Mouse (Mus musculus) E14TG2a.4 (cell line): ENCODE measurements at regions not wholly inside any gene's neighbourhood (a gene's known extent, or its start where the extent isn't known, plus 50 kb on each side); places are given as distances from the start of the nearest gene placed in this dataset.

Experiments used
- CTCF ChIP-seq: conservative IDR thresholded peaks from 2 replicates; pipeline ENCODE4 v1.5.1; 2014; ENCODE audit warnings: low read length
- NANOG ChIP-seq: IDR thresholded peaks from 2 replicates; pipeline ENCODE4 v1.6.1; 2014; ENCODE audit warnings: borderline replicate concordance, low read length, mixed read lengths

- TF ChIP-seq CTCF, result no peak
- no peak for TF ChIP-seq NANOG
Measured at GRCm38 (mm10) chr1:69247691-69248090, 139.8 kb upstream of the Erbb4 start.
